Mouse (Mus musculus) mature B cell (primary cell): ENCODE measurements around the gene Bcas3.

Source experiments
- in situ Hi-C: fragments of 300-500 bp; cut with MboI; formaldehyde crosslinking; loops from 2 replicates; pipeline ENCODE4 v1.14.3; 2019

Gene Bcas3

DNA sequence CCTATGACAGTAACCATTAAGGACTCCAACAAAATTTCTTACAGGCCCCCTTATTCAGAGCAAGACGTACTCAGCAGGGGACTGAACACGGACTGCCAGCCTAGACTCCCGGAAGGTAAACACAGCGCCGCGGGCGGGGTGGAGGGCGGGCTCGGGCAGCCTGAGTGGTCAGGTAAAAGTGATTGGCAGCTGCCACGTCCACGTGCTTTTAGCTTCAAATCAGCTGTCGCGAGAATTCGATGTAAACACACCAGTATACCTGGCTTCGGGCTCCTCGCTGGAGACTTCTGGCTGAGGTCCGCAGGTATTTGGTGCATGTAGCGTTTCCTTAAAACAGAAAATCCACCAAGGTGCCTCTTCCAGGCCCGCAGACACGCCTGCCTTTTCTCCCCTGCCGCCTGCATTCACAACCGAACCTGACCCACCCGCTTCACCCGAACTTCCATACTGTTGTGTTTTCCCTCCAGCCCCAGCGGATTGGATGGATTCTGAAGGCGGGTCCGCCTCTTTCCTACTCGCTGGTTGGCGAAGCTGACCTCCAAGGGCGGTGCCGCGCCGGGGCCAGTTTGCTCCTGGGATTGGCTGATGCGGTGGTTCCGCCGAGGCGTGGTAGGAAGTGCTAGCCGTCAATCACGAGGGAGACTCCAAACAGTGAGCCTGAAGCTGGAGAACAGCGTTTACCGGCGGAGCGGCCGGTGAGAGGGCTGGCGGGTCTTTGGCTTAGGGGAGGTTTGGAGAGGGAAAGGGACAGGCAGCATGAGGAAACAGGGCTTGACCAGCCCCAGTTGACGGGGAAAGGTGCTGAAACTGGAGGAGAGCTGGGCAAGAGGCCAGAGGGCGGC is at the start of gene Bcas3:
TSS of gene Bcas3 (plus strand) at position 629 of the 842 bp plus-strand sequence.
- in situ Hi-C loops = no loop called here

DNA sequence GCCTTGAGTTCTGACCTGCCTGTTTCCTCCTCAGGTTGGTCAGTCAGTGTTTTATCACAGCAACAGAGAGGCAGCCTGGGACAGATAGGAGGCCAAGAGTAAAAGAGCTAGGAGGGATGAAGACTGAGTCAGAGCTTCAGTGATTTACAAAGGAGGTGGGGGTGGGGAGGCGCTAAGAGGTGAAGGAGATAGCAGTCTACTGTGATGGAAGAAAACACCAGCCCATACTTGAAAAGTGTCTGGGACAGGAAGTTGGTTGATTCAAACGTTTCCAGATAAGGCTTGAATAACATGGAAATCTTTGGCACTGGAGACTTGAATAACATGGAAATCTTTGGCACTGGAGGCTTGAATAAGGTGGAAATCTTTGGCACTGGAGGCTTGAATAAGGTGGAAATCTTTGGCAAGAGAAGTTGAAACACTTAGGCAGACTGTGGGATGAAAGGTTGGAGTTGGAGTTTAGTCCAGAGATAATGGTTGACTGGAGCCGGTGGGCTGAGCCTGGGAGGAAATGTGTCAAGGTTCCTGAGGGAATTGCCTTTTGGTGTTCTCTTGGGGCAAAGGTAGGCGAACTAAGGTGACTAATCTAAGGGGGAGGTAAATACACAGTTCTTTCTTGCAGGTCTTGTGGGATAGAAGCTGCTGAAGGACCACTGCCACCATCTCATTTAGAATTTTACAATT is 46.2 kb upstream of the Bcas3 start:
- in situ Hi-C loops = no loop called here

DNA sequence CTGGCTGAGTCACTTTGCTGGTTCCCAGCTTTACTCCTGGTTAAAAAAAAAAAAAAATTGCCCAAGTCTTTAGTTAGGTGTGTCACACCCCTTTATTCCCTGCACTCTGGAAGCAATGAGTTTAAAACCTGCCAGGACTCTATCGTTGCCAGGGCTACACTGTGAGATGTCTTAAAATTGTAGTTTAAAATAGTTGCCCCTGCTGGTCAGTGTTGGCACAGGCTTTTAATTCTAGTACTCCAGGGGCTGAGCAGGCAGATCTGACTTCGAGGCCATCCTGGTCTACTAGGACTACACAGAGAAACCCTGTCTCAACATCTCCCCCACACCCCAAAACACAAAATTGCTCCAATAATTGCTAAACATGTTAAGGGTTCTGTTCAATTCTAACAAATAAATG is 44.2 kb upstream of the Bcas3 start:
- in situ Hi-C loops = no loop called here

DNA sequence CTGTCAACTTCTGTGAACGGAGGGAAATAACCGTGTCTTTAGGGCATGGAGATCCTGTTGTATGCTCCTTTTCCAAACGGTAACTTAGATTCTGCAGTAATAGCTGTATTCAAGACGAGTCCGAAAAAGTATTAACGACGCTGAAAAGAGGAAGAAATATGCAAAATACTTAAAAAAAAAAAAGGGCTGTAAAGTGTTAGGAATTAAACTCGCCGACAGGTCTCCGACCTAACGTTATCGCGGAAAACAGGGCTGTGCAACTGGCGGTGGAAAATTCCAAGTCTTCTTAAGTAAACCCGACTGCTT is 42.6 kb upstream of the Bcas3 start:
- in situ Hi-C loops = no loop called here

DNA sequence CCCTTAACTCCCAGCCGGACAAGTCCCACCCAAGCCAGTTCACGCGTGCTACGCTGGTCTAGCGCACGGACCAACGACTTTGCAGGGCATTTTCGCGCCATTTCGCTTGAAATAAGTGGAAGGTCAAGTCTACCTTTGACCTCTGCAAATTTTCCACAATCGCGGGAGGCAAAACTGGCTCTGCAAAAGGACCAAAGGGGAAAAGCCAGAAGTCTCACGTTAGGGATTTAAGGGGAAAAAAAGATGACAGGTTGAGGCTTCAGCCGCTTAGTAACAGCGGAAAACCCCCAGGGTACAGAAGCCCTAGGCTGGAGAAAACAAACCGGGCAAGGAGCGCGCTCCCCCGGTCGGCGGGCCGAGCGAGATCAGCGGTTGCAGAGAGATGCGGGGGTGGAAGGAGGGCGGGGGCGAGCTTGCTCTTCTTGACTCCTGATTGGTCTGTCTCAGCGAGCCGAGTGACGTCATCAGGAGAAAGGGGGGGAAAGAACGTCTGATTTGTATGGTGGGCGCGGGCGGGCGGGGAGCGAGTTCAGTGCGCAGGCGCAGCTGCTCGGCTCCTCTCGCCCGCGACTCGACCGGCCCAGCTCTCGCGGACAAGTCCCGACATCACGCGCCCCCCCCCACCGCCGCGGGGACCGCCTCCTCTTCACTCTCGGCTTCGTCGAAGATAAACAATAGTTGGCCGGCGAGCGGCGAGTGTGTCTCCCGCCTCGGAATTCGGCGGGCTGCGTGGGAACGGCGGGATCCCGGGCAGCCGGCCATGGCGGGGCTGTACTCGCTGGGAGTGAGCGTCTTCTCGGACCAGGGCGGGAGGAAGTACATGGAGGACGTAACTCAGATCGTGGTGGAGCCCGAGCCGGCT is 42.0 kb upstream of the Bcas3 start, which contains the start of gene Ppm1d:
TSS of gene Ppm1d (plus strand) at position 532 of the 862 bp plus-strand sequence.
- in situ Hi-C loops = no loop called here

DNA sequence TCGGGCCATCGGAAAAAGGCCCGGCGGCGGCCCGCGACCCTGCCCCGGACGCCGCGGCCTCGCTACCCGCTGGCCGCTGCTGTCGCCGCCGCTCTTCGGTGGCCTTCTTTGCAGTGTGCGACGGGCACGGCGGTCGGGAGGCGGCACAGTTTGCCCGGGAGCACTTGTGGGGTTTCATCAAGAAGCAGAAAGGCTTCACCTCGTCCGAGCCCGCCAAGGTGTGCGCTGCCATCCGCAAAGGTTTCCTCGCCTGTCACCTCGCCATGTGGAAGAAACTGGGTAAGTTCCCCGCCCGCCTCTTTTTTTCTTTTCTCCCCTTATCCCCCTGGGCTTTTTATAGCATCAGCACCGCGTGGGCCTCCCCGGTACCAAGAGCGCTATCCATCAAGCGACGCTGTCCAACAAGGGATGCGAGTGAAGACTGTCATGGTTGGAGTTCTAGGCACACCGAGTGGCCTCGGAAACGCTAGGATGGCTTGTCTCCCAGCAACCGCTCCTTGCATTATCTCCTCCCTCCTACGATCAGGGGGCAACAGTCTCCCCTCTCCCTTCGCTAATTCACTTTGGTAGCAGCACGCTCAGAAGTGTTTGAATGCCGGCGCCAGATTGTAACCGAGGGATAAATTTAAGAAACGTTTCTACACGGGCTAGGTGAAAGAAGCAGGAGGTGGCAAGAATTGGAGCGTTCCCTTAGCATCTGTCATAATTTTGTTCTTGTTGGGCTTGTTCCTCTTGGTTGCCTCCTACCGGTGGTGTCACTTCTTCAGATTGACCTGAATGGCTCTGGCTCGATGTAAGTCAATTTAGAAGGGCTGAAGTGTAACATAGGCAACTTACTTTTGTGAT is 41.1 kb upstream of the Bcas3 start:
- in situ Hi-C loops = no loop called here

DNA sequence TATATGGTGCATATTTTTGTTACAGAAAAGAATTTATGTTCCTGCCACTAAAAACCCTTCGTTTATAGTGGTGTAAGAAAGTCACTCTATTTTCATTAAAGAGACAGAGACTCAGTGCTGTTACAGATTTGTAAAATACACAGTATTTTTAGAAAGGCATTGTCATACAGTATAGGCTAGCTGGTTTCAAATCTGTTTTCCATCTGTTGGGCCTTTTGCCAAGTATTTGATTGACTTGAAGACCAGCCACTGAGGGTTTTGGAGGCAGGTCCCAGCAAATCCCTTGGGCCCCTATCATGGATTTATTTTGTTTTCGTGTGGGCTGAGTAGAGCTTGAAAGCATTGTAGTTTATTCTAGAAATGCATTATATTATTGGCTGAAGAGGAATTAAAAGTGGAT is 40.1 kb upstream of the Bcas3 start:
- in situ Hi-C loops = no loop called here

DNA sequence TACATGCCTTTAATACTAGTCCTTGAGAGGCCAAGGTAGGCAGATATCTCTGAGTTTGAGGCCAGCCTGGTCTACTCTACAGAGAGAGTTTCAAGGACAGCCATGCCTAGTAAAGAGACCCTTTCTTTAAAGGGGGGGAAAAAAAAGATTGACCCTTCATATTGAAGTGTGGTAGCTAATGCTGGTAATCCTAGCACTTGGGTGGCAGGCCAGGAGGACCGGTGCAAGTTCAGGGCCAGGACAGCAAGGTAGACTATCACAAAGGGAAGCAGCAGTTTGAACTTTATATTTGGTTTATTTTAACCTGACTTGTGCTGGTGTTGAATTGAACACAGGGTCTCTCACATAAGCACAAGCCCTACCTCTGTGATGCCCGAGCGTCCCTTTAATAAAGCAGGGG is 39.6 kb upstream of the Bcas3 start:
- in situ Hi-C loops = no loop called here

DNA sequence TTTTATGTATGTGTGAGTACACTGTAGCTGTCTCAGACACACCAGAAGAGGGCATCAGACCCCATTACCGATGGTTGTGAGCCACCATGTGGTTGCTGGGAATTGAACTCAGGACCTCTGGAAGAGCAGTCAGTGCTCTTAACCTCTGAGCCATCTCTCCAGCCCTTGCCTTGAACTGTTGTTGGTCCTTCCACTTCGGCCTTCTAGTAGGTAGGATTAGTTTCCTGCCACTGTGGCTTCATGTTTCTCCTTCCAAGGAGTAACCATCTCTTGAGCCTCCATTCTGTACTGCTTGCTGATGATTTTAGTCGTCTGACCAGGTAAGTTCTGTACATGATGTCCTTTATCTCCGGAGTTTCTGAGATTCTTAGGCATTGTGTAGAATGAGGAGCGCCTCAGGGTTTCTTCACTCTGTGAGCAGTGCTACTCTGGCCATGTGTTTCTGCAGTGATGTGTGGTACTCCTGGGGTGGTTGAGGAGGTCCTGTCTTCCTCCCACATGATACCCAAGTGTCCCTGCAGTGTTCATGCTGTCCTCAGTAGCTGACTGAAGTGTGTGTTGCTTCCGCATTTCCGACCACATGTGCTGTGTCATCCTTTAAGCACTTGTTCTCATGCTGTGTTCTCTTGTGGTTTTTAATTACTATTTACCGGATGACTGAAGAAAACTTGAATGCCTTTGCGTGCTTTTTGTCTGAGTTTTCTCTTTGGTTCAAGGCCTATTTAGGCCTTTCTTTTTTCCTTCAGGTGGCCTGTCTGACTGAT is 29.2 kb upstream of the Bcas3 start:
- in situ Hi-C loops = no loop called here

DNA sequence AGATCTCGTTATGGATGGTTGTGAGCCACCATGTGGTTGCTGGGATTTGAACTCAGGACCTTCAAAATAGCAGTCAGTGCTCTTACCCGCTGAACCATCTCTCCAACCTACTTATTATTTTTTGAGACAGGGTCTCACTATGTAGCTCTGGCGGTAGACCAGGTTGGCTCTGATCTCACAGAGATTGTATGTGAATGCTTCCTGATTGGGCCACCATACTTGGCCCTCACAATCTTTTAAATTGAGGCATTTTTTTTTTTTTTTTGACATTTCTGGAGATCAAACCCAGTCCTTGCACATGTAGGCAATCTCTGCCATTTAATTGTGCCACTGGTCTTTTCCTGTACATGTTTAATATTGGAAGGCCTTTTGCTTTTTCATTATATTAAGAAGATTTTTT is 24.2 kb upstream of the Bcas3 start:
- in situ Hi-C loops = no loop called here

DNA sequence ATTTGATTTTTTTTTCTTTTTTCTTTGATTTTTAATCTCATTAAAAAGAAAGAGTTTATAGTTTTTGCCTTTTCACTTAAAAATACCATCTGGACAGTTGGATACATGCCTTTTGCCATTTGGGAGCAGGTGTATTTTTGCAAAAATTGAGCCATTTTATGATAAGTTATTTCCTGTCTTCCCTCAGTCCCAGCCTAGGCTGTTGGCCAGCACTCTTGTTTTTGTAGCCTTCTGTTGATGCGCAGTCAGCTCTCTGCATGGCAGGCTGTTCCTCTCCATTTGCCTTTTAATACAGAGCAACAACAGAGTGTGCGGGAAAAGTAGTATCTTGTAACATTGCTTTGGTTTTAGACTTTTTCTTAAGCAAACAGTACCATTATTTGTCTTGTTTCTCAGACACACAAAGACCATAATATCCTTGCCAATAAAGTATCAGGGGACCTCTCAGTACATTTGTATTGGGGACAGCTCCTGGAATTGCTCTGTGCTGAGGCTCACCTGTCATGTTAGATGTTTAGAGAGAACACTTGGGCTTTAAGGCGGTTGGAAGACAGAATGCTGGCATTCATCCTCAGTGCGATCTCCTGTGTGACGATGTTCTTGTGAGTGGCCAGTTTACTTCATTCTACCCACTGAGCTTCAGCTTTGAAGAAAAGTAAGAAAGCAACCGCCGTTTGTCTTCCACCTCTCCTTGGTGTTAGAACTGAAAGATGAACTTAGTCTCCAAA is 23.6 kb upstream of the Bcas3 start:
- in situ Hi-C loops = no loop called here

DNA sequence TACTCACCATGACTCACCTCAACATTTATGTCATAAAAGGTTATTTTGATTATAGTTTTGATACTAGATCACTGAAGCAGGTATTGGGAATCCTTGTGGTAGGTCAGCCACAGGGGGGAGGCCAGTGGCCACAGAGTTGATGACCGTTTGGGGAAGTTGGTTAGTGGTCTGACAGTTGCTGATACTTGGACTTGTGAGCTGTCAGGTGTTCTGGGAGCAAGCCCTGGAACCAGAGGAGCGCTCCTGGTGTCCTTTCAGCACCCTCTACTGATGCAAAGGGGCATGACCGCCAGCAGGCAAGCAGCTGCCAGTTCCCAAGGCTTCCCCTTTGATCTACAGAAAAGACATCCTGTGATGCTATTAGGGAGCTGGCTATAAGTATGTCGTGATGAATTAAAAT is 18.2 kb upstream of the Bcas3 start:
- in situ Hi-C loops = no loop called here

DNA sequence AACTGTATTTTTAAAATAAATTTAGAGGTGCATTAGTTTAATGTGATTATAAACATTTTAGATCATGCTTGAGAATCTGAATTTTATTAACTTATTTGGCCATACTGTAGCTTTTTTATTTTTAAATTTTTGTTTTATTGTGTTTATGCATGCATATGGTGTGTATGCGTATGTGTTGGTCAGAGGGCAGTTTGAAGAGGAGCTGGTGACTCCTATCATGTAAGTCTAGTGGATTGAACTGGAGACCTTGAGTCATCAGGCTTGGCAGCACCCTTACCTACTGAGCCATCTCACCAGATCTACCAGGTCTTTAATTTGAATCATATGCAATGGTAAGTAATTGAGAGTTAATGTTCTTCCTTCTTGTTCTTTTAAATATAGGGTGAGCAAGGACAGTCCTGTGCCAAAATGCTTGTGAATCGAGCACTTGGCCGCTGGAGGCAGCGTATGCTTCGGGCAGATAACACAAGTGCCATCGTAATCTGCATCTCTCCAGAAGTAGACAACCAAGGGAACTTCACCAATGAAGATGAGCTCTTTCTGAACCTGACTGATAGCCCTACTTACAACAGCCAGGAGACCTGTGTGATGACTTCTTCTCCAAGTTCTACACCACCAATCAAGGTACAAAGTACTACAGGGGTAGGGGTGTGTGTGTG is 13.7 kb upstream of the Bcas3 start:
- in situ Hi-C loops = no loop called here

DNA sequence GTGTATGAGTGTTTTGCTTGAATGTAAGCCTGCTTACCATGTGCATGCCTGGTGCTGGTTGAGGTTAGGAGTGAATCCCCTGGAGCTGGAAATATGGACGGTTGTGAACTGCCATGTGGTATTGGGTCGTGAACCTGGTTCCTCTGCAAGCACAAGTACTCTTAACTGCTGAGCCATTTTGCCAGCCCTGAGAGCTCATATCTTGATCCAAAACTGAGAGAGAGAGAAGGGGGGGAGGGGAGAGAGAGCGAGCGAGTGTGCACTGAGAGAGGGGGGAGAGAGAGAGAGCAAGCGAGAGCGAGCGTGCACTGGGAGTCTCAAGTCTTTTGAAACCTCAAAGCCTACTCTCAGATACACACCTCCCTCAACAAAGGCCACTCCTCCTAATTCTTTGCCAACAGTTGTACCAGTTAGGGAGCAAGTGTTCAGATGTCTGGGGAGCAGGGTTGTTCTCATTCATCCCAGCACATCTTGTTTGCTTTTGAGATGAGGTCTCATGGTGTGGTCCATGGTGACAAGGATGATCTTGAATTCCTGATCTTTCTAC is 12.8 kb upstream of the Bcas3 start:
- in situ Hi-C loops = no loop called here

DNA sequence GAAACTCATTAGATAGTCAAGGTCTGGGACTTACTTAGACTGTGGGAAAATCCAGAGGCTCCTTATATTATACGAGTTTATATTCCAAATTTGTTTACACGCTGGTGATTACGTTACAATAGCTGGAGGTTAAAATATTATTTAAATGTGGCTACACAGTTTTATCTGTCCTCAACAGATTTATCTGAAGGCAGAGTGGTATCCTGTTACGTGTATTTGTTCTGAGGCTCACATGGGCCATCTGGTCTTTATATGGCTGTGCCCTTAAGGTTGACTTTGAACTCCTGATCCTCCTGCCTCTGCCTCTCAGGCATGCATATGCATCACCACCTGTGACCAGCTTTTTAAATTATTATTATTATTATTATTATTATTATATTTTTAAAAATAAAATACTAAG is 852 bp downstream of the Bcas3 start:
- in situ Hi-C loops = no loop called here

DNA sequence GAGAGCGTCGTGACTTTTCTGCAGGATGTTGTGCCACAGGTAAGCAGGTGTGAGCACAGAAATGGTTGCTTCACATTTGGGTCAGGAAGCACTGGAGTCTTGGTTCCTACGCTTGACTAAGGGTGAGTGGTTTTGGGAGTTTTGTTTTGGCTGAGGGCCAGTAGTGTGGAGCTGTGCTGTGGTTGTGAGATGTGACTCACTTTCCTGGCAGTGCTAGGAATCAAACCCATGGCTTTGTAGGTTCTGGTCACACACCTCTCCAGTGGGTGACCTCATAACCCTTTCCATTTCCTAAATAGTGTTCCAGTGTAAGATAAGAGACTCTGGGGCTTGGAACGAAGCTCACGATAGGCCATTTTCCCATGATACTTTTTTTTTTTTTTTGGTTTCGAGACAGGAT is 6.7 kb downstream of the Bcas3 start:
- in situ Hi-C loops = no loop called here

DNA sequence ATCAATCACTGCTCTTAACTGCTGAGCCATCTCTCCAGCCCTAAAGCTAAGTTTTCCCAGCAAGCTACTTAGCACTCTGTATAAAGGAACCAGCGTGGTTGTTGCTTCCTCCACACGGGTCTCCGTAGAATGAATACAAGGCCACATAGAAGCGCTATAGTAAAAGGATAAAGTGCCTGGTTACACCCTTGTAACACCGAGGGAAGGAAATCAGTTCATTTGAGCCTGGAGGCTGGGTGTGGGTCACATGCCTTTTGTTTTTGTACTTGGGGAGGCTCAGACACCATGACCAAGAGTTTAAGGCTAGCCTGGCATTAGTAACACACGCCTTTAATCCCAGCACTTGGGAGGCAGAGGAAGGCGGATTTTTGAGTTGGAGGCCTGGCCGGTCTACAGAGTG is 8.7 kb downstream of the Bcas3 start:
- in situ Hi-C loops = no loop called here

DNA sequence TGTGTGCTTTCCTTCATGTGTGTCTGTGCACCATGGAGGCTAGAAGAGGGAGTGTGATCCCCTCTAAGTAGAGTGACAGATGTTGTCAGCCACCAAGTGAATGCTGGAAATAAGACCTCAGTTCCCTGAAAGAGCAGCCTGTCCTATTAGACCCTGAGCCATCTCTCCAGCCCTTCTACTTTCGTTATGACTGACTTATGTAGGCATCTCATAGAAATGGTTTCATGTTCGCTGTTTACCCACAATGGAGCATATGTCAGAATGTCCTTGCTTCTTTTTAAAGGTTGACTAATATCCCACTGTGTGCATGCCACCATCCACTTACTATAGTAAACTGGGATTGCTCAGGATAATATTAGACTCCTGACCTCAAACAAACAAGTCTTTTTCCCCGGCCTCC is 13.2 kb downstream of the Bcas3 start:
- in situ Hi-C loops = no loop called here

DNA sequence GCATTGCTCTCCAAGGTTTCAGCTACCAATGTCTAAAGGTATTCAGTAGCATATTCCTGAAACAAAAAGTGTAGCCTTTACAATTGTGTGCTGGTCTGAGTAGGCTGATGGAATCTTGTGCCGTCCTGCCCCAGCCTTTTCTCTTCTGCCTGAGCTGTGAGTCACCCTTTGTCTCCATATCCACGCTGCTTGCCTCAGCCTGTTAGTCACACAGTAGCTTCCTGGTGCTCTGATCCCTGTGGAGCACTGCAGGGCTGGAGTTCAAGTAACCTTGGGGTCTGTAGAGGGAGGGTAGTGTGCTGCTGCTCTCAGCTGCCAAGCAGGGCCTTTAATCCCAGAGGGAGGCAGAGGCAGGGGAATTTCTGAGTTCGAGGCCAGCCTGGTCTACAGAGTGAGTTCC is 14.9 kb downstream of the Bcas3 start:
- in situ Hi-C loops = no loop called here
